Mouse (Mus musculus) heart, embryonic 14.5 days (tissue): ENCODE results near the gene D630045J12Rik. TPM values are rescaled to one million over a fixed set of nuclear protein-coding genes. Genes with fewer than 3 reads are reported as not detected.

Experiments used
- ATAC-seq: fragments of 200-750 bp; cut with Nextera tagmentation; 2 replicates; pipeline ENCODE4 v1.8.0; 2017; ENCODE audit warnings: low read depth, moderate TSS enrichment; ENCODE audit not compliant: insufficient number of reproducible peaks, insufficient read depth, low FRiP score
- H3K27ac ChIP-seq, 2 experiments: fragments of 200-500 bp in 1 of 2; fragments of 300-500 bp in 1 of 2; sonication (generic) in 1 of 2; replicated peaks in 1 of 2; 2 replicates each; pipeline ENCODE4 v1.5.1; 2012 to 2014; ENCODE audit warnings: low read depth in 2 of 2, low read length in 2 of 2, control low read depth in 1 of 2, mild to moderate bottlenecking in 1 of 2, mixed read lengths in 1 of 2; ENCODE audit not compliant: control insufficient read depth in 1 of 2, insufficient read depth in 1 of 2
- H3K27me3 ChIP-seq: fragments of 300-500 bp; sonication (generic); 2 replicates; pipeline ENCODE4 v1.6.1; 2014; ENCODE audit warnings: mild to moderate bottlenecking, low read length, control low read depth; ENCODE audit not compliant: control insufficient read depth, insufficient read depth
- H3K36me3 ChIP-seq: fragments of 300-500 bp; sonication (generic); 2 replicates; pipeline ENCODE4 v1.6.1; 2014; ENCODE audit warnings: mild to moderate bottlenecking, control low read depth, low read length, mixed read lengths; ENCODE audit not compliant: control insufficient read depth, insufficient read depth
- H3K4me1 ChIP-seq, 2 experiments: fragments of 200-500 bp in 1 of 2; fragments of 300-500 bp in 1 of 2; sonication (generic) in 1 of 2; 2 replicates each; pipeline ENCODE4 v1.6.1; 2012 to 2014; ENCODE audit warnings: low read length in 2 of 2, control low read depth in 1 of 2, mixed read lengths in 1 of 2; ENCODE audit not compliant: control insufficient read depth in 2 of 2, insufficient read depth in 2 of 2
- H3K4me2 ChIP-seq: fragments of 300-500 bp; sonication (generic); 2 replicates; pipeline ENCODE4 v1.6.1; 2014; ENCODE audit warnings: mild to moderate bottlenecking, low read length
- H3K4me3 ChIP-seq, 2 experiments: fragments of 200-500 bp in 1 of 2; fragments of 300-500 bp in 1 of 2; sonication (generic) in 1 of 2; 2 replicates each; pipeline ENCODE4 v1.5.1; 2012 to 2014; ENCODE audit warnings: low read length in 2 of 2, mild to moderate bottlenecking in 2 of 2, control low read depth in 1 of 2, low read depth in 1 of 2, moderate library complexity in 1 of 2; ENCODE audit not compliant: control insufficient read depth in 1 of 2, insufficient read depth in 1 of 2
- H3K9ac ChIP-seq: fragments of 300-500 bp; sonication (generic); 2 replicates; pipeline ENCODE4 v1.6.1; 2014; ENCODE audit warnings: mild to moderate bottlenecking, low read length
- H3K9me3 ChIP-seq: fragments of 300-500 bp; sonication (generic); 2 replicates; pipeline ENCODE4 v1.6.1; 2016; ENCODE audit warnings: low read length, control low read depth; ENCODE audit not compliant: control insufficient read depth
- WGBS: fragments of 180-500 bp; shearing (Covaris S2); extraction: QIAGEN DNeasy Blood & Tissue Kit; methylation state at CpG from one replicate; pipeline ENCODE4 v1.1.7; 2014; 5-methylcytosine and 5-hydroxymethylcytosine counted together
- polyA plus RNA-seq: library from polyadenylated mRNA; unstranded; fragments of >200 nt; fragmentation: Nextera tagmentation; extraction: Ambion mirVana; gene quantifications from 2 replicates; pipeline ENCODE4 v1.2.1, GENCODE M21; 2014

The D630045J12Rik gene
- polyA plus RNA-seq, 1 experiment from 2014 or later, result 1.9 TPM

GRCm38 (mm10) chr6:38242295-38242830, 11.4 kb downstream of the D630045J12Rik start:
- Histone ChIP-seq H3K4me3 (no peak overlapping the region), H3K9ac (no peak overlapping the region), H3K27ac (no peak overlapping the region), H3K4me1 (peaks cover 5 to 8% of the 10 kb centered on the region in 2 experiments), H3K4me2 (no peak overlapping the region), H3K36me3 (no peaks in the 10 kb centered on the region), H3K9me3 (no peaks in the 10 kb centered on the region), H3K27me3 (no peaks in the 10 kb centered on the region)
- 75% methylated on average over 8 of the region's 8 CpGs for WGBS
- no peak for ATAC-seq

DNA sequence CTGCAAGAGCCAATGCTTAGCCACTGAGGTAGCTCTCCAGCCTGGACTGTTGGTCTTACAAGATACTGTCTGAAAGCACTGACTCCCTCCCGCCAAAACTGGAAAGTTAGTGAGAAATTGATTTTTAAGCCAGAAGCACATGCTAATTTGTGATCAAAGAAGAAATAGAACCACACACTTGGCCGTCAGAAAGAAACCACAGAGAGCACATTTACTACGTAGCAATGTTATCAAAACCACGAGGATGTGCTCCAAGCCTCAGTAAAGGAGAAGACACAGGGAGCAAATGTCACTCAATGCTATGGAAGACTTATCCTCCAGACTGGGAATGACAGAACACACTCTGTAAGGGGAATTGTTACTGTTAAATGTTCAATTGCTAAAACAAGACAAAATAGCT, 12.3 kb downstream of the D630045J12Rik start:
- WGBS, result 86% methylated on average over 4 of the region's 4 CpGs
- Histone ChIP-seq H3K9me3 (no peaks in the 10 kb centered on the region), H3K27me3 (no peaks in the 10 kb centered on the region), H3K4me2 (no peak overlapping the region), H3K36me3 (no peaks in the 10 kb centered on the region), H3K4me1 (peaks cover 5 to 8% of the 10 kb centered on the region in 2 experiments), H3K9ac (no peak overlapping the region), H3K4me3 (no peak overlapping the region), H3K27ac (no peak overlapping the region)
- ATAC-seq, result no peak

DNA sequence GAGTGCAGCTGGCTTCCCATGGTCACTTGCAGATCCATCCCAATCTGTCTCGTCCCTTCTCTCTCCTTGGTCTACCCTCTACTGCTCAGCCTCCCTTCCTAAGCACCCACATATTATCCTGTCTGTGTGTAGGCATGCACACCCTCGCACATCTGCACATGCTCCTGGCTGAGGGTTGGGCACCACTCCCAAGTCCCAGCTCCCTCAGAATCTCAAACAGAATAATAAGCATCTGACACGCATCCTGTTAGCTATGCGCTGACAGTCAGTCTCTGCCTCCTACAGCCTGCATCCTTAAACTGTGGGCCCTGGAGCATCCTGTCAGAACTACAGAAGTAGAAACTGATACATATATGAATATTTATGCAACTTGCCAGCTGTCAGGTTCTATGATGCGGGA, 13.2 kb downstream of the D630045J12Rik start:
- Histone ChIP-seq H3K9ac (no peak overlapping the region), H3K4me1 (peaks cover 5 to 8% of the 10 kb centered on the region in 2 experiments), H3K27me3 (no peaks in the 10 kb centered on the region), H3K9me3 (no peaks in the 10 kb centered on the region), H3K36me3 (no peaks in the 10 kb centered on the region), H3K4me3 (no peak overlapping the region), H3K27ac (no peak overlapping the region), H3K4me2 (no peak overlapping the region)
- no peak for ATAC-seq
- WGBS, result 74% methylated on average over 5 of the region's 5 CpGs

- H3K4me1 ChIP-seq, result peaks cover 5 to 8% of the 10 kb centered on the region in 2 experiments
- H3K4me2 ChIP-seq, result no peak overlapping the region
- H3K36me3 ChIP-seq, result no peaks in the 10 kb centered on the region
- no peaks in the 10 kb centered on the region for H3K27me3 ChIP-seq
- no peak for ATAC-seq
- H3K4me3 ChIP-seq, result no peak overlapping the region
- WGBS, result 86% methylated on average over 4 of the region's 4 CpGs
- H3K9ac ChIP-seq, result no peak overlapping the region
- no peaks in the 10 kb centered on the region for H3K9me3 ChIP-seq
- H3K27ac ChIP-seq, result no peak overlapping the region
Observed at GRCm38 (mm10) chr6:38238382-38238781, 15.4 kb downstream of the D630045J12Rik start.

DNA sequence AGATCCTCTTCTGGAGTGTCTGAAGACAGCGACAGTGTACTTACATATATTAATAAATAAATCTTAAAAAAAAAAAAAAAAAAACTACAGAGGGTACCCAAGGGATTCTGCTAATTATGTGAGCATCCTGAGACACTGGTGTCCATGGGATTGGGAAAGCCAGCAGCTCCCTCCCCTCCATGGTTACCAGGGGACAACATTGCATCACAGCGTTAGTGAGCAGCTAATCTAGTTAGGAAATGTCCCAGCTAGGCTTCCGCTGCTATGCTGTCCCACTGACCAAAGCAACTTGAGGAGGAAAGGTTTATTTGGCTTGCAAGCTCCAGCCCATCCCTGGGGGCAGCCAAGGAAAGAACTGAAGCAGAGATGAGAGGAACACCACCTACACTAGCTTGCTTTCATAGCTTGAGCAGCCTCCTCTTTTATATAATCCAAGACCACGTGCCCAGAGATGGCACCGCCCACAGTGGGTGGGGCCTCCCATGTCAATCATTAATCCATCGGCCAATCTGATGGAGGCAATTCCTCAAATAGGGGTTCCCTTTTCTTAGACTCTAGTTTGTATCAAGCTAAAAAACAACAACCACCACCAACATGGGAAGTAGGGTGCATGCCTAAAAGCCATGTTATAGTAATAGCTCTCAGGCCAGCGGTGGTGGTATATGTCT, 17.7 kb downstream of the D630045J12Rik start:
- no peaks in the 10 kb centered on the region for H3K9me3 ChIP-seq
- no peaks in the 10 kb centered on the region for H3K27me3 ChIP-seq
- WGBS, result 77% methylated on average over 7 of the region's 7 CpGs
- peaks cover 0 to 6% of the 10 kb centered on the region in 2 experiments; a peak in 1 of 4 replicates for H3K4me1 ChIP-seq
- no peak overlapping the region for H3K4me3 ChIP-seq
- H3K27ac ChIP-seq, result no peak overlapping the region
- H3K4me2 ChIP-seq, result no peak overlapping the region
- H3K9ac ChIP-seq, result no peak overlapping the region
- H3K36me3 ChIP-seq, result no peaks in the 10 kb centered on the region
- no peak for ATAC-seq

DNA sequence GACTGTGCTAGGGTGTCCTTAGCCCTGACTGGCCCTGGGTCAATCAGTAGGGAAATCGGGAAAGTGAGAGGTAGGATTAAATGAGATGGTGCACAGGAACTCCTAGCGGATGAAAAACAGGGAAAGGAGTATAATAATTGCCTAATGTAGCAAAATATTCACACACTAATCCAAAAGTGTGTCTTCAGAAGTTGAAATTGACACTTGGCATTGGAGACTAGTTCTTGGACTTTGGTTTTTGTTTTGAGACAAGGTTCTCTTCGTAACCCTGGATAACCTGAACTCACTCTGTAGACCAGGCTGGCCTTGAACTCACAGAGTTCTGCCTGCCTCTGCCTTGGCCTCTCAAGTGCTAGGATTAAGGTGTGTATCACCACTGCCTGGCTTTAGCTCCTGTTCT, 20.0 kb downstream of the D630045J12Rik start:
- no peak overlapping the region for H3K27ac ChIP-seq
- 0 out of 2 replicates have a peak, but pooled peaks cover 3% of the 10 kb centered on the region for H3K9me3 ChIP-seq
- no peaks in the 10 kb centered on the region for H3K36me3 ChIP-seq
- H3K4me2 ChIP-seq, result no peak overlapping the region
- no peaks in the 10 kb centered on the region for H3K27me3 ChIP-seq
- WGBS, result 86% methylated on average over 3 of the region's 3 CpGs
- no peak for ATAC-seq
- H3K9ac ChIP-seq, result no peak overlapping the region
- 0 out of 4 replicates have a peak, but pooled peaks cover 0 to 6% of the 10 kb centered on the region in 2 experiments for H3K4me1 ChIP-seq
- H3K4me3 ChIP-seq, result no peak overlapping the region

- 84% methylated on average over 3 of the region's 3 CpGs for WGBS
- no peak overlapping the region for H3K27ac ChIP-seq
- H3K4me1 ChIP-seq, result 0 out of 4 replicates have a peak, but pooled peaks cover 0 to 6% of the 10 kb centered on the region in 2 experiments
- no peaks in the 10 kb centered on the region for H3K36me3 ChIP-seq
- H3K9me3 ChIP-seq, result 0 out of 2 replicates have a peak, but pooled peaks cover 4% of the 10 kb centered on the region
- no peak for ATAC-seq
- H3K4me2 ChIP-seq, result no peak overlapping the region
- no peak overlapping the region for H3K9ac ChIP-seq
- no peak overlapping the region for H3K4me3 ChIP-seq
- H3K27me3 ChIP-seq, result no peaks in the 10 kb centered on the region
Observed at GRCm38 (mm10) chr6:38232917-38233316, 20.9 kb downstream of the D630045J12Rik start.
